Mouse (Mus musculus) mouse trophoblast stem cell (cell line): ENCODE measurements at regions not wholly inside any gene's neighbourhood (a gene's known extent, or its start where the extent isn't known, plus 50 kb on each side); places are given as distances from the start of the nearest gene placed in this dataset.

Source experiments
- in situ Hi-C, 2 experiments: fragments of 300-500 bp; cut with MseI, MboI; formaldehyde crosslinking; loops; 2 replicates in 1 of 2; 3 replicates in 1 of 2; pipeline ENCODE4 v1.15.1; 2025

- in situ Hi-C loops = no loop called here
Measured at GRCm38 (mm10) chr13:97310186-97310854, 69.4 kb downstream of the Enc1 start.

GRCm38 (mm10) chr13:97309411-97309810, 68.5 kb downstream of the Enc1 start:
- in situ Hi-C loops = no loop called here

GRCm38 (mm10) chr13:97308431-97308830, 67.5 kb downstream of the Enc1 start:
- in situ Hi-C loops = no loop called here
